Mouse (Mus musculus) MEL (cell line): ENCODE measurements at regions not wholly inside any gene's neighbourhood (a gene's known extent, or its start where the extent isn't known, plus 50 kb on each side); places are given as distances from the start of the nearest gene placed in this dataset.
A peak's percentile ranks its signal among the peaks of the same experiment; 100 is the strongest.

ENCODE experiments used
- BHLHE40 ChIP-seq: IDR thresholded peaks from 2 replicates; pipeline ENCODE4 v1.6.1; 2012; ENCODE audit warnings: low read depth, mild to moderate bottlenecking, inconsistent platforms, low read length, improper control_type of control experiment, borderline replicate concordance
- CHD2 ChIP-seq: IDR thresholded peaks from 2 replicates; pipeline ENCODE4 v1.6.1; 2011; ENCODE audit warnings: low read length, improper control_type of control experiment
- CTCF ChIP-seq, 3 experiments: IDR thresholded peaks in 2 of 3; conservative IDR thresholded peaks in 1 of 3; 2 replicates each; pipeline ENCODE4 v1.5.1; 2011 to 2012; ENCODE audit warnings: low read length in 3 of 3, low read depth in 2 of 3, mild to moderate bottlenecking in 2 of 3, improper control_type of control experiment in 1 of 3, inconsistent platforms in 1 of 3, mixed read lengths in 1 of 3, moderate library complexity in 1 of 3; ENCODE audit not compliant: control insufficient read depth in 1 of 3, insufficient read depth in 1 of 3, poor library complexity in 1 of 3, severe bottlenecking in 1 of 3
- E2F4 ChIP-seq: IDR thresholded peaks from 2 replicates; pipeline ENCODE4 v1.6.1; 2011; ENCODE audit warnings: low read depth, low read length, improper control_type of control experiment, borderline replicate concordance
- EP300 ChIP-seq, 2 experiments: IDR thresholded peaks; 2 replicates each; pipeline ENCODE4 v1.6.1; 2011; ENCODE audit warnings: improper control_type of control experiment in 2 of 2, low read length in 2 of 2, low read depth in 1 of 2, mild to moderate bottlenecking in 1 of 2
- GATA1 ChIP-seq: IDR thresholded peaks from 2 replicates; pipeline ENCODE4 v1.6.1; 2011; ENCODE audit warnings: low read depth, low read length, improper control_type of control experiment
- KAT2A ChIP-seq: conservative IDR thresholded peaks from 2 replicates; pipeline ENCODE4 v1.6.1; 2012; ENCODE audit warnings: low read depth, low read length, improper control_type of control experiment, inconsistent platforms
- MAX ChIP-seq: IDR thresholded peaks from 2 replicates; pipeline ENCODE4 v1.6.1; 2011; ENCODE audit warnings: low read length, improper control_type of control experiment
- MAZ ChIP-seq: IDR thresholded peaks from 2 replicates; pipeline ENCODE4 v1.6.1; 2012; ENCODE audit warnings: low read depth, mild to moderate bottlenecking, inconsistent platforms, low read length, improper control_type of control experiment
- MEF2A ChIP-seq: IDR thresholded peaks from 2 replicates; pipeline ENCODE4 v1.6.1; 2014; ENCODE audit warnings: low read depth, mild to moderate bottlenecking, inconsistent platforms, low read length, improper control_type of control experiment; ENCODE audit not compliant: poor library complexity, insufficient replicate concordance, severe bottlenecking; ENCODE audit errors: extremely low read depth
- NRF1 ChIP-seq: IDR thresholded peaks from 2 replicates; pipeline ENCODE4 v1.6.1; 2014; ENCODE audit warnings: low read depth, mild to moderate bottlenecking, inconsistent platforms, low read length, improper control_type of control experiment, moderate library complexity; ENCODE audit not compliant: poor library complexity, insufficient read depth, severe bottlenecking
- POLR2A ChIP-seq, 2 experiments: IDR thresholded peaks; 2 replicates each; pipeline ENCODE4 v1.6.1; 2011 to 2012; ENCODE audit warnings: low read length in 2 of 2, mild to moderate bottlenecking in 2 of 2, control low read depth in 1 of 2, improper control_type of control experiment in 1 of 2, low read depth in 1 of 2, moderate library complexity in 1 of 2; ENCODE audit not compliant: control insufficient read depth in 1 of 2, insufficient read depth in 1 of 2, poor library complexity in 1 of 2
- TAL1 ChIP-seq: IDR thresholded peaks from 2 replicates; pipeline ENCODE4 v1.6.1; 2012; ENCODE audit warnings: mild to moderate bottlenecking, inconsistent platforms, low read length, moderate library complexity, mixed read lengths
- ZNF384 ChIP-seq: IDR thresholded peaks from 2 replicates; pipeline ENCODE4 v1.6.1; 2012; ENCODE audit warnings: low read depth, mild to moderate bottlenecking, inconsistent platforms, low read length, improper control_type of control experiment

DNA sequence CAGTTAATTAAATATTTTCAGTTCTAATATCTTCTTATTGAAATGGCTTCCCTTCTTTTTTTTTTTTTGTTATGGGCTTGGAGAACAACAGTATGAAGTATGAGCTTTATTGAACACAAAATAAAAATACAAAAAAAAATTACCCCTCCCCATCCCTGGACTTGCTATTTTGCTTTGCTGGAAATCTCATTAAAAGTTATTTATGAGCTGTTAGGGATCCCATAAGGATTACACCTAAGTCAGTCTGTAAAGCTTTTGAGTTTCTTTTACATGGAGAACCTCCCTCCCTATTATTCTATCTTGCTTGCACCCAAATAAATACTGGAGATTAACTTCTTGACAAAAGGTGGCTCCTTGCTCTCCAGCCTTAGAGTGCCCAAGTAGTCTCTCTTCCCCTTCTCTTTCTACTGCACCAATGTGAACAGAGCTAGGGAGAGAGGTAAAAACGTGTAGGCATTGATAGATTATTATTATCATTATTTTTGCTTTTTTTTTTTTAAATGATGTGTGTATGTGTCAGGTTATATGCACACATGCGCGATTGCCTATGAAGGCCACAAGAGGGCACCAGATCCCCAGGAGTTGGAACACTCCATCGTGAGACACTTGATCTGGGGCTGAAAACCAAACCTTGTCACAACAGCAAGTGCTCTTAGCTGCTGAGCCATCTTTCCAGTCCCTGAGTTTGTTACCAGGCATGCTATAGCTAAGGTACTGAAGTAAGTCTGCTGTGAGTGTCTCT lies 186.6 kb upstream of the Habp2 start:
- TF ChIP-seq CTCF (IDR thresholded peaks at IDR 0.05 in 2 of 3, conservative IDR thresholded peaks at IDR 0.05 in 1 of 3; ENCODE audit: control insufficient read depth in 1 of 3, insufficient read depth in 1 of 3, low read depth in 2 of 3, low read length in 3 of 3, poor library complexity in 1 of 3, severe bottlenecking in 1 of 3) (peak; percentile 53 to 64 (median 54)), MAZ (no peak), CHD2 (no peak), MEF2A (no peak), EP300 (IDR thresholded peaks at IDR 0.05; ENCODE audit: low read depth in 1 of 2, low read length in 2 of 2) (no peak), POLR2A (IDR thresholded peaks at IDR 0.05; ENCODE audit: control insufficient read depth in 1 of 2, insufficient read depth in 1 of 2, low read depth in 1 of 2, low read length in 2 of 2, poor library complexity in 1 of 2) (no peak), NRF1 (no peak), MAX (no peak), E2F4 (no peak), KAT2A (no peak), TAL1 (no peak), GATA1 (no peak), ZNF384 (peak; percentile 58; the same call in 1 of the 2 replicates), BHLHE40 (no peak)
